In genomic region chr9:66508890-66509399, GRCm38 (mm10) we compare ENCODE assay signal across 15 mouse cellular contexts. TPM values are rescaled to one million over a fixed set of nuclear protein-coding genes. Genes with fewer than 3 reads are reported as not detected.
DNase-seq lines count a peak whose midpoint lies in the region; ATAC-seq and TF ChIP-seq lines count a peak whose summit lies in the region.
"Had no signal": no experiment of that assay in that cellular context is flagged by ENCODE, and none has a peak within 500 bp of the region (broad histone marks: within the 10 kb centered on the region; RNA-seq: fewer than 3 reads in every experiment).

No protein-coding gene starts in this region.

- H3K9me3 ChIP-seq in heart, embryonic 10.5 days, result no peaks in the 10 kb centered on the region
- H3K9me3 ChIP-seq in CH12.LX (replicated peaks; ENCODE audit: low read length), result no peaks in the 10 kb centered on the region
- no peaks in the 10 kb centered on the region for H3K9me3 ChIP-seq in forebrain, embryonic 13.5 days (replicated peaks)
- H3K9me3 ChIP-seq: embryonic facial prominence, embryonic 12.5 days; limb, embryonic 13.5 days; lung, embryonic 15.5 days had no signal

- H3K9ac ChIP-seq in CH12.LX (ENCODE audit: insufficient read depth, low read depth), result no peak overlapping the region
- H3K9ac ChIP-seq in forebrain, embryonic 13.5 days, result no peak overlapping the region
- H3K9ac ChIP-seq: embryonic facial prominence, embryonic 12.5 days; limb, embryonic 13.5 days; lung, embryonic 15.5 days had no signal

- H3K79me2 ChIP-seq in CH12.LX (replicated peaks; ENCODE audit: control insufficient read depth, extremely low read depth, insufficient read depth, poor library complexity, severe bottlenecking), result no peaks in the 10 kb centered on the region

- no peak for TF ChIP-seq RAD21 in CH12.LX (IDR thresholded peaks at IDR 0.05; ENCODE audit: low read depth, low read length)

- dilution Hi-C loops in CH12.LX (cut with MboI; ENCODE audit: extremely low pct_ligation_motif_present, extremely low pct_unique_long_range_greater_than_20kb, low sequenced_read_pairs), result no loop called here

- DNase-seq in heart, embryonic 10.5 days (ENCODE audit: low spot score), result no peak
- no peak for DNase-seq in heart, adult 18-20 months
- DNase-seq in layer of hippocampus, adult 2 months (ENCODE audit: low spot score in 2 of 2), result no peak
- DNase-seq in layer of hippocampus, adult 11-12 months (ENCODE audit: low spot score), result no peak
- DNase-seq in CH12.LX (ENCODE audit: extremely low read depth), result no peak
- DNase-seq in gastrocnemius, postnatal 4 days (ENCODE audit: low spot score in 2 of 2), result no peak
- DNase-seq: adrenal gland, postnatal 10 days; thymus, postnatal 14 days had no signal

- peaks cover 41% of the 10 kb centered on the region for H3K4me1 ChIP-seq in heart, embryonic 10.5 days
- H3K4me1 ChIP-seq in CH12.LX (ENCODE audit: control insufficient read depth in 1 of 2, insufficient read depth in 2 of 2), result peaks cover 42 to 84% of the 10 kb centered on the region in 2 experiments
- H3K4me1 ChIP-seq in forebrain, embryonic 13.5 days, result peaks cover 65% of the 10 kb centered on the region

- no peak for TF ChIP-seq EP300 in CH12.LX (IDR thresholded peaks at IDR 0.05; ENCODE audit: low read length)

- no peak for ATAC-seq in forebrain, embryonic 13.5 days
- ATAC-seq: CD4-positive, CD25-positive, alpha-beta regulatory T cell, adult 4 months; intestine, embryonic 16.5 days had no signal

- H3K4me3 ChIP-seq in heart, embryonic 10.5 days, result no peak overlapping the region
- no peak overlapping the region for H3K4me3 ChIP-seq in layer of hippocampus, adult 2 months
- H3K4me3 ChIP-seq in CH12.LX (replicated peaks in 1 of 3; ENCODE audit: low read depth in 2 of 3, low read length in 2 of 3, poor library complexity in 1 of 3), result no peak overlapping the region
- H3K4me3 ChIP-seq in forebrain, embryonic 13.5 days, result no peak overlapping the region
- H3K4me3 ChIP-seq: embryonic facial prominence, embryonic 12.5 days; limb, embryonic 13.5 days; lung, embryonic 15.5 days had no signal

- WGBS in heart, embryonic 10.5 days, result 66% methylated on average over 4 of the region's 4 CpGs
- 66% methylated on average over 4 of the region's 4 CpGs for WGBS in forebrain, embryonic 13.5 days

- H3K27ac ChIP-seq in heart, embryonic 10.5 days, result 0 out of 2 replicates have a peak overlapping the region, but pooled peaks have one; percentile 11
- H3K27ac ChIP-seq in layer of hippocampus, adult 2 months, result peak overlapping the region; percentile 99; the same call in 1 of the 2 replicates
- H3K27ac ChIP-seq in CH12.LX (ENCODE audit: insufficient read depth, low read depth), result peak overlapping the region; percentile 41
- H3K27ac ChIP-seq in forebrain, embryonic 13.5 days, result peak overlapping the region; percentile 97
- H3K27ac ChIP-seq: embryonic facial prominence, embryonic 12.5 days; limb, embryonic 13.5 days; lung, embryonic 15.5 days; stomach, postnatal 0 days had no signal

- TF ChIP-seq CTCF in layer of hippocampus, adult 2 months (conservative IDR thresholded peaks at IDR 0.05), result no peak
- no peak for TF ChIP-seq CTCF in CH12.LX (conservative IDR thresholded peaks at IDR 0.05 in 1 of 2, IDR thresholded peaks at IDR 0.05 in 1 of 2; ENCODE audit: low read depth in 2 of 2, low read length in 2 of 2)

- in situ Hi-C loops in CH12.LX (cut with MboI; ENCODE audit: low pct_ligation_motif_present, low pct_unique_long_range_greater_than_20kb, low sequenced_read_pairs), result loop anchor here (10.0 to 25.0 kb wide), 4 partner anchors 224 to 478 kb away; partner anchors contain the start of genes Aph1b, Ciao2a, Gm10647 and Lactb

- H3K36me3 ChIP-seq in heart, embryonic 10.5 days, result peaks cover 64% of the 10 kb centered on the region
- H3K36me3 ChIP-seq in CH12.LX (replicated peaks in 1 of 2; ENCODE audit: control insufficient read depth in 1 of 2, insufficient read depth in 1 of 2, low read length in 1 of 2), result peaks cover 35 to 60% of the 10 kb centered on the region in 2 experiments
- H3K36me3 ChIP-seq in forebrain, embryonic 13.5 days (ENCODE audit: poor library complexity, severe bottlenecking), result peaks cover 57% of the 10 kb centered on the region

- TF ChIP-seq POLR2A in CH12.LX (IDR thresholded peaks at IDR 0.05; ENCODE audit: low read depth, low read length), result no peak

- H3K27me3 ChIP-seq in heart, embryonic 10.5 days (ENCODE audit: insufficient read depth, poor library complexity, severe bottlenecking), result no peaks in the 10 kb centered on the region
- H3K27me3 ChIP-seq in CH12.LX (replicated peaks), result no peaks in the 10 kb centered on the region
- no peaks in the 10 kb centered on the region for H3K27me3 ChIP-seq in forebrain, embryonic 13.5 days
- H3K27me3 ChIP-seq: embryonic facial prominence, embryonic 12.5 days; limb, embryonic 13.5 days; lung, embryonic 15.5 days had no signal

- H3K4me2 ChIP-seq in CH12.LX (ENCODE audit: insufficient read depth, low read depth, poor library complexity, severe bottlenecking), result no peak overlapping the region
- no peak overlapping the region for H3K4me2 ChIP-seq in forebrain, embryonic 13.5 days
- H3K4me2 ChIP-seq: embryonic facial prominence, embryonic 12.5 days; limb, embryonic 13.5 days; lung, embryonic 15.5 days had no signal

TF ChIP-seq in CH12.LX, 34 proteins besides CTCF, POLR2A, EP300 and RAD21:
- no peak for TF ChIP-seq MAZ (IDR thresholded peaks at IDR 0.05; ENCODE audit: low read depth, low read length)
- no peak for TF ChIP-seq MXI1 (IDR thresholded peaks at IDR 0.05; ENCODE audit: low read depth, low read length)
- TF ChIP-seq JUND (conservative IDR thresholded peaks at IDR 0.05; ENCODE audit: low read depth, low read length), result no peak
- TF ChIP-seq USF1 (IDR thresholded peaks at IDR 0.05; ENCODE audit: low read depth, low read length), result no peak
- TF ChIP-seq CHD1 (IDR thresholded peaks at IDR 0.05; ENCODE audit: low read depth, low read length), result no peak
- TF ChIP-seq TCF12 (IDR thresholded peaks at IDR 0.05; ENCODE audit: low read depth, low read length), result no peak
- TF ChIP-seq MAX (IDR thresholded peaks at IDR 0.05; ENCODE audit: low read length), result no peak

RNA-seq across cellular contexts. Expression of gene Fbxl22, which starts 5.4 kb away (rescaled TPM):
- polyA plus RNA-seq in heart, embryonic 10.5 days (2016; fragmentation: Nextera tagmentation; extraction: Ambion mirVana), result 38.9 and 70.4 TPM in 2 replicates
- 10 to 100 TPM; 35.6 to 38.2 TPM for total RNA-seq in heart, adult 18-20 months (2021)
- total RNA-seq in layer of hippocampus, adult 2 months (2021), result under 1 TPM; 0.22 to 0.38 TPM
- total RNA-seq in CH12.LX (2012; rRNA removed) (0.34 and 0.63 TPM in 2 replicates), CH12.LX (2014; rRNA removed) (0.05 and 0.19 TPM in 2 replicates)
- 0.18 and 0.21 TPM in 2 replicates for polyA plus RNA-seq in CH12.LX (2012; ENCODE audit: insufficient read length, low read depth)
- 2.5 and 2.6 TPM in 2 replicates for polyA plus RNA-seq in forebrain, embryonic 13.5 days (2015; fragmentation: Nextera tagmentation; extraction: Ambion mirVana)
- total RNA-seq in gastrocnemius, postnatal 4 days (2021), result 10 to 100 TPM; 16.9 to 27.6 TPM

Comparison
In these comparisons a context has a peak if more than half of its experiments do, and no peak if none do; other contexts are left out.
1. H3K27ac ChIP-seq: peak in every context shown above with its lines; median percentile 99 in layer of hippocampus, adult 2 months; 97 in forebrain, embryonic 13.5 days; 41 in CH12.LX; 11 in heart, embryonic 10.5 days.
2. RNA of gene Fbxl22, which starts 5.4 kb away (total RNA-seq): 35.6 to 38.2 TPM in heart, adult 18-20 months and 16.9 to 27.6 TPM in gastrocnemius, postnatal 4 days; 0.22 to 0.38 TPM in layer of hippocampus, adult 2 months and 0.05 to 0.63 TPM in CH12.LX; every median in the first group is over 10 times any median in the second.